ENCODE assay signal across 24 mouse cellular contexts in the genomic region with DNA sequence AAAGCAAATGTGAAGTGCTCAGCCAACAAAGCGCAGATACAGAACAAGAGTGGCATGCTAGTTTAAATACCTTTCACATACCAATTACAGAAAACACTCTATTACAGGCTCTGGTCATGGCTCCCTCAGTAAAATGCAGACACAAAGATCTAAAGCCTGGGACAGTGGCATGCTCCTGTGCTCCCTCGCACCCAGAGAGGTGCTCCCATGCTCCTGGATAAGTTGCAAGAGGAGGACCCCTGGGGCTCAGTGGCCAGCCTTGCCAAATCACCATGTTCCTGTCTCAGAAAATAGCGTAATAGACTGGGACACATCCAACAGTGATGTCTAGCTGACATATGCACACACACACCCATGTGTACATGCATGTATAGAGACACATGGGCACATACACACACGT.
"Had no signal": no experiment of that assay in that cellular context is flagged by ENCODE, and none has a peak within 500 bp of the region (broad histone marks: within the 10 kb centered on the region; RNA-seq: fewer than 3 reads in every experiment).

No protein-coding gene starts in this region.

- ATAC-seq: hindbrain, embryonic 16.5 days; intestine, embryonic 15.5 days; intestine, postnatal 0 days had no signal

- H3K4me1 ChIP-seq: heart, embryonic 15.5 days; hindbrain, embryonic 10.5 days; hindbrain, embryonic 12.5 days; intestine, embryonic 15.5 days; limb, embryonic 13.5 days; limb, embryonic 15.5 days had no signal

- DNase-seq: gastrocnemius, adult 2 months; gastrocnemius, postnatal 10 days; gastrocnemius, postnatal 25 days; heart, postnatal 14 days; heart, postnatal 36 days; kidney, adult 18-20 months; kidney, adult 8-10 months; kidney, postnatal 10 days; kidney, postnatal 25 days; kidney, postnatal 4 days; left cerebral cortex, postnatal 4 days had no signal

- H3K27ac ChIP-seq: gastrocnemius, adult 2 months; heart, adult 2 months; heart, embryonic 13.5 days; heart, embryonic 15.5 days; hindbrain, embryonic 10.5 days; hindbrain, embryonic 12.5 days; hindbrain, embryonic 14.5 days; intestine, embryonic 15.5 days; layer of hippocampus, adult 2 months; limb, embryonic 13.5 days; limb, embryonic 15.5 days had no signal

- H3K9ac ChIP-seq: heart, embryonic 13.5 days; heart, embryonic 15.5 days; hindbrain, embryonic 12.5 days; hindbrain, embryonic 14.5 days; intestine, embryonic 15.5 days; limb, embryonic 13.5 days; limb, embryonic 15.5 days had no signal

- H3K36me3 ChIP-seq: heart, embryonic 13.5 days; heart, embryonic 15.5 days; hindbrain, embryonic 10.5 days; hindbrain, embryonic 12.5 days; intestine, embryonic 15.5 days; limb, embryonic 13.5 days; limb, embryonic 15.5 days had no signal

- H3K27me3 ChIP-seq: heart, embryonic 13.5 days; heart, embryonic 15.5 days; hindbrain, embryonic 12.5 days; intestine, embryonic 15.5 days; limb, embryonic 13.5 days; limb, embryonic 15.5 days had no signal

- H3K4me2 ChIP-seq: heart, embryonic 11.5 days; heart, embryonic 13.5 days; heart, embryonic 15.5 days; hindbrain, embryonic 12.5 days; hindbrain, embryonic 14.5 days; intestine, embryonic 15.5 days; limb, embryonic 13.5 days; limb, embryonic 15.5 days had no signal

- H3K9me3 ChIP-seq: heart, embryonic 13.5 days; heart, embryonic 15.5 days; hindbrain, embryonic 10.5 days; hindbrain, embryonic 12.5 days; intestine, embryonic 15.5 days; limb, embryonic 13.5 days; limb, embryonic 15.5 days had no signal

- H3K4me3 ChIP-seq: gastrocnemius, adult 2 months; heart, adult 2 months; heart, embryonic 13.5 days; heart, embryonic 15.5 days; hindbrain, embryonic 10.5 days; hindbrain, embryonic 12.5 days; intestine, embryonic 15.5 days; layer of hippocampus, adult 2 months; limb, embryonic 13.5 days; limb, embryonic 15.5 days had no signal
